Mouse (Mus musculus) stomach, embryonic 14.5 days (tissue): ENCODE results near the gene Col5a1. TPM values are rescaled to one million over a fixed set of nuclear protein-coding genes. Genes with fewer than 3 reads are reported as not detected.

ENCODE experiments used
- ATAC-seq: fragments of 200-750 bp; cut with Nextera tagmentation; 2 replicates; pipeline ENCODE4 v1.8.0; 2017; ENCODE audit warnings: low read depth, moderate TSS enrichment; ENCODE audit not compliant: insufficient number of reproducible peaks, insufficient read depth, low FRiP score
- H3K27ac ChIP-seq: fragments of 300-500 bp; sonication (generic); 2 replicates; pipeline ENCODE4 v1.5.1; 2014; ENCODE audit warnings: mild to moderate bottlenecking, low read length, moderate library complexity, mixed read lengths
- H3K27me3 ChIP-seq: fragments of 300-500 bp; sonication (generic); 2 replicates; pipeline ENCODE4 v1.6.1; 2014; ENCODE audit warnings: low read length, control low read depth, mixed read lengths; ENCODE audit not compliant: control insufficient read depth, insufficient read depth
- H3K36me3 ChIP-seq: fragments of 300-500 bp; sonication (generic); 2 replicates; pipeline ENCODE4 v1.6.1; 2014; ENCODE audit warnings: mild to moderate bottlenecking, control low read depth, low read length, moderate library complexity, mixed read lengths; ENCODE audit not compliant: control insufficient read depth, insufficient read depth
- H3K4me1 ChIP-seq: fragments of 300-500 bp; sonication (generic); 2 replicates; pipeline ENCODE4 v1.6.1; 2014; ENCODE audit warnings: low read length, control low read depth, mixed read lengths; ENCODE audit not compliant: control insufficient read depth, insufficient read depth
- H3K4me2 ChIP-seq: fragments of 300-500 bp; sonication (generic); replicated peaks from 2 replicates; pipeline ENCODE4 v1.6.1; 2014; ENCODE audit warnings: low read depth, low read length, control low read depth
- H3K4me3 ChIP-seq: fragments of 300-500 bp; sonication (generic); 2 replicates; pipeline ENCODE4 v1.5.1; 2014; ENCODE audit warnings: low read depth, low read length, control low read depth
- H3K9ac ChIP-seq: fragments of 300-500 bp; sonication (generic); replicated peaks from 2 replicates; pipeline ENCODE4 v1.6.1; 2014; ENCODE audit warnings: low read depth, mild to moderate bottlenecking, control low read depth, low read length, moderate library complexity, mixed read lengths
- H3K9me3 ChIP-seq: fragments of 300-500 bp; sonication (generic); 2 replicates; pipeline ENCODE4 v1.6.1; 2016; ENCODE audit warnings: low read depth, low read length, control low read depth; ENCODE audit not compliant: control insufficient read depth
- WGBS: fragments of 180-500 bp; shearing (Covaris S2); extraction: QIAGEN DNeasy Blood & Tissue Kit; methylation state at CpG from one replicate; pipeline ENCODE4 v1.1.7; 2014; 5-methylcytosine and 5-hydroxymethylcytosine counted together
- polyA plus RNA-seq: library from polyadenylated mRNA; unstranded; fragments of >200 nt; fragmentation: Nextera tagmentation; extraction: Ambion mirVana; gene quantifications from 2 replicates; pipeline ENCODE4 v1.2.1, GENCODE M21; 2014

Gene Col5a1
- polyA plus RNA-seq, 1 experiment from 2014 or later = 160 TPM

DNA sequence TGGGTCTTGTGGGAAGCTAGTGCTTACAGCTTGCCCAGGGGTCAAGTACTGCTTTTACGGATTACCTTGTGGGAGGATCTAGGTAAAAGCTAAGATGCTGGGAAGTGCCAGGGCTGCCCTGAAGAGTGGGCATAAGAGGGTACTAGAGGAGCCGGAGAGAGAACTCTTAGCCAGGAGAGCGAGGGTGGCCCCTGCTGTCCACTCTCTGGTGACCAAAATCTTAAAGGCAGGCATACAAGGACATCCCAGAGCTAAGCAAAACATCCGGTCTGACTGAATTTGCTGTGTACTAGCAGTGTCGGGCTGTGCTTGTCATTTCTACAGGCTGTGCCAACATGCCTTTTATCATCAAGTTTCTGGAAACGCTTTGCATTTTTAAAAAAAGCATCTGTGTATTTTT, 44.9 kb downstream of the Col5a1 start:
- Histone ChIP-seq H3K4me2 (no peak overlapping the region), H3K27ac (peak overlapping the region; percentile 97; the same call in 1 of the 2 replicates), H3K9me3 (no peaks in the 10 kb centered on the region), H3K27me3 (no peaks in the 10 kb centered on the region), H3K36me3 (peaks cover 11% of the 10 kb centered on the region), H3K4me1 (peaks cover 55% of the 10 kb centered on the region), H3K9ac (no peak overlapping the region), H3K4me3 (no peak overlapping the region)
- ATAC-seq = no peak
- 66% methylated on average over 6 of the region's 6 CpGs for WGBS

DNA sequence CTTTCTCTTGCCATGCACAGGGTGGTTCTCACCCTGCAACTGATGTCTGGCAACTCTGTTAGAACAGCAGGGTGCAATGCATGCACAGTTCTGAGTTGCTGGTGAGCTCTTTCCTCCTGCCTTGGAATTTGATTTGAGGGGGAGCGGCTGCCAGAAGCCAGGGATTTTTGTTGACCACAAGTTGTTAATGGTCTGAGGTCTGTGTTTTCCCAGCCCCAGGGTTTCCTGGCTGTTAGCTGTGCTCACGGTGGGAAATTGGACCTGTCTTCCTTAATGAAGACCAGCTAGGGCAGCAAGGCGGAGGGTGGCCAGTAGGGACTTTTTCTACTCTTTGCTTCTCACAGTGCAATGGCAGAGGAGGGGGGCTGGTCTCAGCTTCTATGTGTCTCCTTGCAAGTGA, 45.7 kb downstream of the Col5a1 start:
- H3K4me3 ChIP-seq = no peak overlapping the region
- no peak overlapping the region for H3K9ac ChIP-seq
- H3K36me3 ChIP-seq = peaks cover 11% of the 10 kb centered on the region
- ATAC-seq = no peak
- no peaks in the 10 kb centered on the region for H3K9me3 ChIP-seq
- no peak overlapping the region for H3K4me2 ChIP-seq
- WGBS = 25% methylated on average over 3 of the region's 3 CpGs
- peaks cover 64% of the 10 kb centered on the region for H3K4me1 ChIP-seq
- H3K27me3 ChIP-seq = no peaks in the 10 kb centered on the region
- peak overlapping the region; percentile 97 for H3K27ac ChIP-seq

DNA sequence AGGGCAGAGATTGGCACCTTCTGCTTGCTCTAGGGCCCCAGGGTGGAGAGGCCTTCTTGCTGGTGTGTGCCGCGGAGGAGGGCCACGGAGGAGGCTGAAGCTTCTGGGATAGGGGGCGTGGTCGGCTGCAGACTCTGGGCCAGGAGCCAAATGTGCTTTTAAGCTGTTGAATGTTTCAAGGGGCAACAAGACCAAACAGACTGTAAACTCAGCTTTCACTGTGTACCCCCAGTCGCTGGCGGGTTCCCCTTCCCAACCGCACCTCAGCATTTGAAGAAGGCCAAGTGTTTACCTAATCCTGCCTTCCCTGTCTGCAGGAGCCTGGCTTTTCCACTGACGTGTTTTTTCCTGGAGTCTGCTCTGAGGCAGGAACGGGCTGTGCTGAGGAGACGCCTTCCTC, 48.0 kb downstream of the Col5a1 start:
- peaks cover 8% of the 10 kb centered on the region for H3K36me3 ChIP-seq
- no peak overlapping the region for H3K4me2 ChIP-seq
- H3K4me3 ChIP-seq = no peak overlapping the region
- WGBS = 8% methylated on average over 11 of the region's 11 CpGs
- H3K27ac ChIP-seq = peak overlapping the region; percentile 97
- H3K9ac ChIP-seq = no peak overlapping the region
- no peaks in the 10 kb centered on the region for H3K27me3 ChIP-seq
- peaks cover 64% of the 10 kb centered on the region for H3K4me1 ChIP-seq
- ATAC-seq = peak; percentile 76
- no peaks in the 10 kb centered on the region for H3K9me3 ChIP-seq

DNA sequence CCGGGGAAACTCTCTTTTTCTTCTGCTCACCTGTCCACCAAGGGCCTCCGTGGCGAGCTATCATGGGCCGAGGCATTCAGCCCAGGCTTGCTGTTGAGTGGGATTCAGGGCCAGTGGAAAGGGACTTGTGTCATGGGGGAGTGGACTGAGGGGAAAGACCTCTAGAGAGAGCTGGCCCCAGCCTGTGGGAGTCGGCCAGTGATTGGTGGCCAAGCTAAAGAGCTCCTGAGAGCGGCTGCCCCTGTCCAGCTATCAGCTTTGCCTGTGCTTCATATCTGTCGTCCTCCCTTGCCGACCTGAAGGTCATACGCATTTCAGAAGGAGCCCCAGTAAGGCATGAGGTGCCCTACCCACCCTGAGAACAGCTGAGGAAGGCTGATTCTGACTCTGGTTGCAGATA, 48.6 kb downstream of the Col5a1 start:
- H3K9ac ChIP-seq = no peak overlapping the region
- no peak overlapping the region for H3K4me2 ChIP-seq
- no peaks in the 10 kb centered on the region for H3K9me3 ChIP-seq
- no peak overlapping the region for H3K4me3 ChIP-seq
- H3K27ac ChIP-seq = peak overlapping the region; percentile 97
- ATAC-seq = no peak
- H3K36me3 ChIP-seq = peaks cover 4% of the 10 kb centered on the region; the same call in 1 of the 2 replicates
- H3K27me3 ChIP-seq = no peaks in the 10 kb centered on the region
- peaks cover 64% of the 10 kb centered on the region for H3K4me1 ChIP-seq
- 50% methylated on average over 9 of the region's 9 CpGs for WGBS

DNA sequence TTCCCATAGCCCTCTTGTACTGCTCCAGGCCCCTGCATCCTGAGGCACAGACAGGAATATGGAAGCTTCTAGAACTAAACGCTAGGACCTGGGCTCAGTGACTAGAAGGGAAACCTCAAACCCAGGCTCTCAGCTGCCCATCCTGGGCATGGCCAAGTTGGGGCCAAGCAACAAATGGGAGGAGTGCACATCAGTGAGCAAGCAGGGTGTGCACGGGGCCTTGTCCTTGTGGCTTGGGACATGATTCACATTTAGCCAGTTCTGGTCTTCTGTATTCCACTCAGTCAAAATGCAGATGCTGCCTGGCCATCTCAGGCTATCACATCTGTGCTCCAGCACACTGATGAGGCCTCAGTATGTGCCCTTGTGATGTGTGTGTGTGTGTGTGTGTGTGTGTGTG, 49.2 kb downstream of the Col5a1 start:
- WGBS = 87% methylated on average over 2 of the region's 2 CpGs
- Histone ChIP-seq H3K4me3 (no peak overlapping the region), H3K36me3 (peaks cover 4% of the 10 kb centered on the region; the same call in 1 of the 2 replicates), H3K27me3 (no peaks in the 10 kb centered on the region), H3K4me1 (peaks cover 62% of the 10 kb centered on the region), H3K4me2 (no peak overlapping the region), H3K9ac (no peak overlapping the region), H3K9me3 (no peaks in the 10 kb centered on the region), H3K27ac (peak overlapping the region; percentile 97)
- no peak for ATAC-seq

DNA sequence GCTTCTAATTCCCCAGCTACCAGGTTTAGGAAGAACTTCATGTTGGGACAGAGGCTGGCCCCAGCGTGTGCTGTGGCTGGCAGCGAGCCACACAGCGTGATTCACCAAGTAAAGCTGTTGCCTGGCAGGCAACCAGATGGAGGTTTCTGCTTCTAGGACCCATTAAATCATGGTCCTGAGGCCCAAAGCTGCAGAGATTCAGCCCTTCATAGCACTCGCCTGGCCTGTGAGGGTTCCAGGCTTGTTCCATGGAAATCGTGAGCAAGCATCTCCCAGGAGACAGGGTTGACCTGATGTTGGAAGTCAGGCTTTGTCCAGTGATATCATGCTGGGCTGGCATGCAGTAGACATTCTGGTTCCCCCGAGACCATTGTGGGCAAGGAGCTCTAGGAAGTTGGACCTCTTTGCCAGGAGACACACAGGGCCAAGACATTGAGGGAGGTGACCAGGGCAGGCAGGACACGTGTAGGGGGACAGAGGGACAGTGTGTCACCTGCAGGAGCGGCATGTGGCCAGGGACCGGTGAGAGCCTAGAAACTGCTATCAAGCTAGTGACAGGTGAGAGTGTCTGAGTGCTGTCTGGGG, 50.5 kb downstream of the Col5a1 start:
- no peaks in the 10 kb centered on the region for H3K27me3 ChIP-seq
- H3K9me3 ChIP-seq = no peaks in the 10 kb centered on the region
- WGBS = 66% methylated on average over 9 of the region's 9 CpGs
- H3K4me2 ChIP-seq = no peak overlapping the region
- no peak overlapping the region for H3K4me3 ChIP-seq
- no peak overlapping the region for H3K9ac ChIP-seq
- peak overlapping the region; percentile 97; the same call in 1 of the 2 replicates for H3K27ac ChIP-seq
- H3K36me3 ChIP-seq = peaks cover 4% of the 10 kb centered on the region; the same call in 1 of the 2 replicates
- ATAC-seq = no peak
- H3K4me1 ChIP-seq = peaks cover 49% of the 10 kb centered on the region

DNA sequence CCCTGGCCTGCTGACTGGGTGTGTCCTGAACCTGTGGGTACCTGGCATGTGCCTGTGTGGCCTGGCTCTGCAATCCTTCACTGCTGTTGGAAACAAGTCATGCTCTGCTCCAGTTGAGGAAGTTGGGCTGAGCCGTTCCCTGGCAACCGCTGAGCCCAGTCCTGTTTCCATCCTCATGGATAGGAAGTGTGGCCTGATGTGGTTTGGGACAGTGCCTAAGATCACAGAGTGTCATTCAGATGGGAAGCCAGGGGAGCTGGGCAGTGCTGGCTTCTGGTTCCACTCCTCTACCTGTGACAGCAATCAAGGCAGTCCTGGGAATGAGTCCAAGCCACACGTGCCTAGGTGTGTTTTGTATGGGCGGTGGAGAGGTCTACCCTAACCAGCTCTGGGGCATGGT, 53.2 kb downstream of the Col5a1 start:
- H3K27ac ChIP-seq = no peak overlapping the region
- no peak for ATAC-seq
- WGBS = 87% methylated on average over 4 of the region's 4 CpGs
- no peak overlapping the region for H3K4me3 ChIP-seq
- no peak overlapping the region for H3K9ac ChIP-seq
- no peaks in the 10 kb centered on the region for H3K9me3 ChIP-seq
- H3K36me3 ChIP-seq = peaks cover 4% of the 10 kb centered on the region; the same call in 1 of the 2 replicates
- no peaks in the 10 kb centered on the region for H3K27me3 ChIP-seq
- no peak overlapping the region for H3K4me2 ChIP-seq
- peaks cover 26% of the 10 kb centered on the region for H3K4me1 ChIP-seq

DNA sequence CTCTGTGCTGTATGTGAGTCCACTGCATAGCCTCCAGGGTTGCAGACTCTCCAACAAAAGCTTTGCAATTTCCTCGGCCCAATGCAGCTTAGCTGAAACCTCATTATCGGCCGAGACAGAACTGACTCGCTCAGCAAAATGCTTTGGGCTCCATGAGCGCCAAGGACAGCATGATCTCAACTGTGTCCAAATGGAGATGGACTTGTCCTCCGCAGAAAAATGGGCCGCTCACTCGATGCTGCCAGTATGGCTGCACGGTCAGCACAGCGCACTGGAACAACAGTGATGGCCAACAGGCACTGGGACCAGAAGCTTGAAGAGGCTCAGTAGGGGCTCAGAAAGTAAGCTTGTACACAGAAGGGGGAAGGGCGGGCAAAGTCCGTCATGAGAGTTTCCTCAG, 53.9 kb downstream of the Col5a1 start:
- no peaks in the 10 kb centered on the region for H3K9me3 ChIP-seq
- H3K4me1 ChIP-seq = peaks cover 18% of the 10 kb centered on the region
- no peak for ATAC-seq
- H3K4me3 ChIP-seq = no peak overlapping the region
- 85% methylated on average over 12 of the region's 12 CpGs for WGBS
- no peak overlapping the region for H3K9ac ChIP-seq
- no peak overlapping the region for H3K27ac ChIP-seq
- no peak overlapping the region for H3K4me2 ChIP-seq
- H3K36me3 ChIP-seq = peaks cover 4% of the 10 kb centered on the region; the same call in 1 of the 2 replicates
- no peaks in the 10 kb centered on the region for H3K27me3 ChIP-seq

DNA sequence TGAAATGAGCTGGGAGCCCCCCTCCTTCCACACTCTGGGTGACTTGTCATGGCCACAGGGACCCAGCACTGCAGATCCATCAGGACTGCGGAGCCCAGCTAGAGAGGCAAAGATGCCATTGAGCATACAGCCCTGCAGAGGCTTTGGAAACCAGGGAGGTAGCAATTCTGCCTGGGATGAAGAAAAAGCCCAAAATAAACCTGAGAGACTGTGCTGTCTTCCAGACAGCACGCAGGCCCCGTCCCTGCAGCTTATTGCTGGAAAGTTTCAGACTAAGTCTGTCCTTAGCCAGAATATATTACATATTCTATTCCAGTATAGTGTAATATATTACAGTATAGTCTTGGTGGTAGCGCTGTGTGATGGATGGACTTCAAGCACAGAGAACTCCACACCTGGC, 61.0 kb downstream of the Col5a1 start:
- Histone ChIP-seq H3K27ac (peak overlapping the region; percentile 58; the same call in 1 of the 2 replicates), H3K9ac (no peak overlapping the region), H3K4me1 (no peaks in the 10 kb centered on the region), H3K4me2 (no peak overlapping the region), H3K4me3 (no peak overlapping the region), H3K9me3 (no peaks in the 10 kb centered on the region), H3K36me3 (peaks cover 27% of the 10 kb centered on the region), H3K27me3 (no peaks in the 10 kb centered on the region)
- no peak for ATAC-seq
- WGBS = 82% methylated on average over 4 of the region's 4 CpGs
